28 mouse cellular contexts compared by ENCODE assay signal in the genomic region with DNA sequence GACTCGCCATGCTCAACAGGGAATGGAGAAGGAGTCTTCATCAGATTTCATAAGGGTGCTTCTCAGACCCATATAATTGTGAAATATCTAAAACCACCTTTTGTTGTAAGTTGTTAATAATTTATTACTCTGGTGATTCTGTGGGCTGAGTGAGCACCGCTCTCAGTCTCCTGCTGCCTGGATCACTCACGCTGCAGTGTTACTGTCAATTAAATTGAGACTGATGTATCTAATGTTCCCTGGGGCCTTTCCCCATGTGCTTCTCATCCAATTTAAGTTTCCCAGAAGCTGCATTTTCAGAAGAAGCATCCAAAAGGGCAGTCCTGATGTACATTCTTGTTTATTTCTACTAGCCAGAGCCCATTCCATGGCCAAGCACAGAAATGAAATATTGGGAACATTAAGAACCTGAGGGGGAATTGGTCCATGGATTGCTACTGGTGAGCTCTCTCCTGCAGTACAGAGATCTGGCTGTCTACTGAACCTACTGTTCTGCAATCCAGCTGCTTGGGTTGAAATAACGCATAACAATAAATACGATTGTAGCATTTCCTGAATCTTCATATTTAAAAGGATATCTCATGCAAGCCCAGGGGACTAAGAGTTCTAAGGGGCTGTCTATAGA. TPM values are rescaled to one million over a fixed set of nuclear protein-coding genes. Genes with fewer than 3 reads are reported as not detected.
DNase-seq lines count a peak whose midpoint lies in the region; ATAC-seq lines count a peak whose summit lies in the region.
"Had no signal": no experiment of that assay in that cellular context is flagged by ENCODE, and none has a peak within 500 bp of the region (broad histone marks: within the 10 kb centered on the region; RNA-seq: fewer than 3 reads in every experiment).

No protein-coding gene starts in this region.

- 72% methylated on average over 5 of the region's 5 CpGs for WGBS in midbrain, embryonic 13.5 days
- WGBS in midbrain, embryonic 10.5 days = 91% methylated on average over 5 of the region's 5 CpGs
- 64% methylated on average over 5 of the region's 5 CpGs for WGBS in midbrain, embryonic 14.5 days
- 56% methylated on average over 5 of the region's 5 CpGs for WGBS in neural tube, embryonic 14.5 days

- H3K4me3 ChIP-seq in midbrain, embryonic 13.5 days (replicated peaks) = no peak overlapping the region
- H3K4me3 ChIP-seq in midbrain, embryonic 10.5 days = no peak overlapping the region
- H3K4me3 ChIP-seq in midbrain, embryonic 14.5 days (replicated peaks; ENCODE audit: low read depth, low read length) = no peak overlapping the region
- no peak overlapping the region for H3K4me3 ChIP-seq in neural tube, embryonic 14.5 days (ENCODE audit: low read depth, low read length)
- H3K4me3 ChIP-seq: embryonic facial prominence, embryonic 13.5 days; heart, embryonic 12.5 days; kidney, embryonic 15.5 days; liver, embryonic 13.5 days had no signal

- 0 out of 2 replicates have a peak, but pooled peaks cover 2% of the 10 kb centered on the region for H3K4me1 ChIP-seq in midbrain, embryonic 13.5 days (replicated peaks)
- H3K4me1 ChIP-seq in midbrain, embryonic 10.5 days = no peaks in the 10 kb centered on the region
- no peaks in the 10 kb centered on the region for H3K4me1 ChIP-seq in midbrain, embryonic 14.5 days (ENCODE audit: control insufficient read depth, insufficient read depth, low read length)
- no peaks in the 10 kb centered on the region for H3K4me1 ChIP-seq in neural tube, embryonic 14.5 days (ENCODE audit: control insufficient read depth, insufficient read depth, low read length)
- H3K4me1 ChIP-seq: embryonic facial prominence, embryonic 13.5 days; heart, embryonic 12.5 days; kidney, embryonic 15.5 days; liver, embryonic 13.5 days had no signal

- ATAC-seq in midbrain, embryonic 13.5 days = peak; percentile 82
- ATAC-seq in midbrain, embryonic 14.5 days (ENCODE audit: low FRiP score, low TSS enrichment) = peak; percentile 68; the same call in 1 of the 2 replicates
- ATAC-seq in neural tube, embryonic 14.5 days (ENCODE audit: low read depth) = peak; percentile 76; the same call in 1 of the 2 replicates
- ATAC-seq: forebrain, embryonic 14.5 days; intestine, postnatal 0 days; Patski had no signal

- H3K4me2 ChIP-seq in midbrain, embryonic 13.5 days (replicated peaks) = no peak overlapping the region
- H3K4me2 ChIP-seq in midbrain, embryonic 14.5 days (ENCODE audit: low read length) = no peak overlapping the region
- H3K4me2 ChIP-seq in neural tube, embryonic 14.5 days (ENCODE audit: low read depth, low read length) = no peak overlapping the region
- H3K4me2 ChIP-seq: embryonic facial prominence, embryonic 13.5 days; heart, embryonic 12.5 days; kidney, embryonic 15.5 days; liver, embryonic 13.5 days had no signal

- H3K9ac ChIP-seq in midbrain, embryonic 13.5 days (replicated peaks) = no peak overlapping the region
- no peak overlapping the region for H3K9ac ChIP-seq in midbrain, embryonic 14.5 days (replicated peaks; ENCODE audit: low read length)
- H3K9ac ChIP-seq in neural tube, embryonic 14.5 days (replicated peaks; ENCODE audit: low read depth, low read length) = no peak overlapping the region
- H3K9ac ChIP-seq: embryonic facial prominence, embryonic 13.5 days; heart, embryonic 12.5 days; kidney, embryonic 15.5 days; liver, embryonic 13.5 days had no signal

- DNase-seq in midbrain, embryonic 10.5 days (ENCODE audit: low spot score) = no peak
- peak; percentile 36 for DNase-seq in gonadal fat pad, adult 2 months (ENCODE audit: low read depth)
- DNase-seq in midbrain, embryonic 14.5 days = peak; percentile 59
- DNase-seq in spleen, adult 12 weeks (ENCODE audit: low spot score) = no peak
- no peak for DNase-seq in spleen, postnatal 36 days (ENCODE audit: low spot score in 2 of 2)
- DNase-seq: adrenal gland, adult 2 months; B cell, adult 2 months; gastrocnemius, postnatal 10 days; heart, adult 11 months; heart, postnatal 10 days; kidney, postnatal 4 days; liver, embryonic 13.5 days; lung, adult 2 months; lung, postnatal 14 days; right cerebral cortex, postnatal 4 days; thymus, adult 18-20 months; thymus, postnatal 4 days had no signal

- no peaks in the 10 kb centered on the region for H3K27me3 ChIP-seq in midbrain, embryonic 13.5 days
- no peaks in the 10 kb centered on the region for H3K27me3 ChIP-seq in midbrain, embryonic 10.5 days (ENCODE audit: low read depth, poor library complexity, severe bottlenecking)
- no peaks in the 10 kb centered on the region for H3K27me3 ChIP-seq in midbrain, embryonic 14.5 days (ENCODE audit: control insufficient read depth, insufficient read depth, low read length)
- no peaks in the 10 kb centered on the region for H3K27me3 ChIP-seq in neural tube, embryonic 14.5 days (ENCODE audit: control insufficient read depth, insufficient read depth, low read length)
- H3K27me3 ChIP-seq: CH12.LX; embryonic facial prominence, embryonic 13.5 days; heart, embryonic 12.5 days; kidney, embryonic 15.5 days; liver, embryonic 13.5 days had no signal

- no peaks in the 10 kb centered on the region for H3K9me3 ChIP-seq in midbrain, embryonic 13.5 days
- H3K9me3 ChIP-seq in midbrain, embryonic 10.5 days (replicated peaks) = no peaks in the 10 kb centered on the region
- no peaks in the 10 kb centered on the region for H3K9me3 ChIP-seq in midbrain, embryonic 14.5 days (ENCODE audit: control insufficient read depth, low read length)
- no peaks in the 10 kb centered on the region for H3K9me3 ChIP-seq in neural tube, embryonic 14.5 days (ENCODE audit: control insufficient read depth, low read length)
- H3K9me3 ChIP-seq: embryonic facial prominence, embryonic 13.5 days; heart, embryonic 12.5 days; kidney, embryonic 15.5 days; liver, embryonic 13.5 days had no signal

- H3K27ac ChIP-seq in midbrain, embryonic 13.5 days = peak overlapping the region; percentile 14; the same call in 1 of the 2 replicates
- no peak overlapping the region for H3K27ac ChIP-seq in midbrain, embryonic 10.5 days (replicated peaks)
- 0 out of 2 replicates have a peak overlapping the region, but pooled peaks have one; percentile 33 for H3K27ac ChIP-seq in midbrain, embryonic 14.5 days (replicated peaks; ENCODE audit: low read depth, low read length)
- no peak overlapping the region for H3K27ac ChIP-seq in neural tube, embryonic 14.5 days (ENCODE audit: low read depth, low read length)
- H3K27ac ChIP-seq: embryonic facial prominence, embryonic 13.5 days; kidney, embryonic 15.5 days; liver, embryonic 13.5 days had no signal

- H3K36me3 ChIP-seq in midbrain, embryonic 13.5 days = no peaks in the 10 kb centered on the region
- H3K36me3 ChIP-seq in midbrain, embryonic 10.5 days = no peaks in the 10 kb centered on the region
- no peaks in the 10 kb centered on the region for H3K36me3 ChIP-seq in midbrain, embryonic 14.5 days (ENCODE audit: control insufficient read depth, insufficient read depth, low read length)
- no peaks in the 10 kb centered on the region for H3K36me3 ChIP-seq in neural tube, embryonic 14.5 days (ENCODE audit: control insufficient read depth, insufficient read depth, low read length)
- H3K36me3 ChIP-seq: embryonic facial prominence, embryonic 13.5 days; G1E; heart, embryonic 12.5 days; kidney, embryonic 15.5 days; liver, embryonic 13.5 days had no signal

RNA-seq across cellular contexts. Expression of gene Npffr2, which starts 54.6 kb away (rescaled TPM):
- 0.09 and 0.12 TPM in 2 replicates for polyA plus RNA-seq in midbrain, embryonic 13.5 days (2015; fragmentation: Nextera tagmentation; extraction: Ambion mirVana)
- 0.10 TPM in 1 of 2 replicates, not detected in the other for polyA plus RNA-seq in midbrain, embryonic 10.5 days (2016; fragmentation: Nextera tagmentation; extraction: Ambion mirVana)
- not detected in 2 replicates for polyA plus RNA-seq in gonadal fat pad, adult 2 months (2012; rRNA removed)
- 0.13 and 0.30 TPM in 2 replicates for polyA plus RNA-seq in midbrain, embryonic 14.5 days (2014; fragmentation: Nextera tagmentation; extraction: Ambion mirVana)
- 0.20 and 0.58 TPM in 2 replicates for polyA plus RNA-seq in neural tube, embryonic 14.5 days (2014; fragmentation: Nextera tagmentation; extraction: Ambion mirVana)
- polyA plus RNA-seq: adrenal gland, adult 2 months; embryonic facial prominence, embryonic 13.5 days; G1E; heart, embryonic 12.5 days; intestine, postnatal 0 days; kidney, embryonic 15.5 days; limb, embryonic 14.5 days; liver, embryonic 13.5 days had no signal

Comparison
In these comparisons a context has a peak if more than half of its experiments do, and no peak if none do; other contexts are left out.
1. H3K27ac ChIP-seq: peak in midbrain, embryonic 13.5 days (single experiment) and midbrain, embryonic 14.5 days (single experiment); none in midbrain, embryonic 10.5 days (single experiment) and neural tube, embryonic 14.5 days (single experiment).
2. DNase-seq: peak in gonadal fat pad, adult 2 months (single experiment) and midbrain, embryonic 14.5 days (single experiment); none in midbrain, embryonic 10.5 days (single experiment), spleen, adult 12 weeks (single experiment) and spleen, postnatal 36 days (0 of 2).
3. Peak in every context shown above with its lines, with median percentiles within 50 percentile points of each other: ATAC-seq.